Mouse (Mus musculus) embryo, embryonic 11 days (tissue): ENCODE measurements around the gene Pclo.
"Not testable (repeated sequence)": the region's sequence is repeated elsewhere in the genome, so short reads cannot be mapped to it uniquely, and the experiment has no call there.

Experiments used
- DNase-seq: peaks from one replicate; pipeline ENCODE4 v3.0.0-alpha.2; 2015

The Pclo gene

DNA sequence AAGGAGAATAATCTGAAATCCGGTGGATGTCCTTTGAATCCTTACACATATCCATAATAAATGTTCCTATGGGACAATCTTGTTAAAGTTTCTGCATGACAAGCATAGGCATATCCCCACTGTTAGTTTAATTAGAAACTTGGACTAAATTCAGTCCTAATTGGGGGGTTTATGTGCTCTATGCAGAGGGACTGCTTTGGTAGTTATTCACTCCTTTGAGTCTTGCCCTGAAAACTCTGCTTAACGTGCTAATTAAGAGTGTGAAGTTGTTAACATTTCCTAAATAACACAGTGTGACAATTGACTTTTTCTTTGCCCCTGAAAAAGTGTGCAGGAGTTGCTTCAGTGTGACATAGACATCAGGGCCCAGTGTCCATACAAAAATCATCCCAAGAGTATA, 177.3 kb downstream of the Pclo start:
- no peak for DNase-seq

DNA sequence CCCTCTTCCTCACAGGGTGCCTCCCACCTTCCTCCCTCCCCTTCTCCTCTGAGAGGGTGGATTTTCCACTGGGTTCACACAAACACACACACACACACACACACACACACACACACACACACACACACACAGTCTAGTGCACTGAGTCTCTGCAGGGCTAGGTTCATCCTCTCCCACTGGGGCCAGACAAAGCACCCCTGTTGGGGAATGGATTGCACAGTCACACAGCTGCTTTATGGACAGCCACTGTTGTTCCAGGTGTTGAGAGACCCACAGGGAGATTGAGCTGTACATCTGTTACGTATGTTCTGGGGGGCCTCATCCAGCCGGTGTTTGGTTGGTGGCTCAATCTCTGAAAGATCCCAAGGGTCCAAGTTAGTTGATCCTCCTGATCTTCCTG, 182.0 kb downstream of the Pclo start:
- DNase-seq, result no peak

DNA sequence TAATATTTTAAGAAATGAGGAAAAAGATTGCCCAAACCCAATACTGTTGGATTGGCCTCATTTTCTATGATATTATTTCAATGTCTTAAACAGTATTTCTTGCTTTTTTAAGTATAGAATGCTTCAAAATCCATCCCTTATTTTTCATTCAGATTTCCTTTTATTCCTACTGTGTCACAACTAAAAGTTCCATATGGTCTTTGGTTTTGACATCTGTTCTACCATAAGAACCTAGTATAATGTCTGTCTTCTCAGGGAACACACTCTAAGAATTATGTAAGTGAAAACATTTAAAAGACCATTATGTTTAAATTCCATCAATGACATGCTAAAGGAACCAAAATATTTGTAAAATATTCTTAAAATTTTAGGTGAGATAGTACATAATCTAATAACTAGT, 186.2 kb downstream of the Pclo start:
- DNase-seq, result no peak

DNA sequence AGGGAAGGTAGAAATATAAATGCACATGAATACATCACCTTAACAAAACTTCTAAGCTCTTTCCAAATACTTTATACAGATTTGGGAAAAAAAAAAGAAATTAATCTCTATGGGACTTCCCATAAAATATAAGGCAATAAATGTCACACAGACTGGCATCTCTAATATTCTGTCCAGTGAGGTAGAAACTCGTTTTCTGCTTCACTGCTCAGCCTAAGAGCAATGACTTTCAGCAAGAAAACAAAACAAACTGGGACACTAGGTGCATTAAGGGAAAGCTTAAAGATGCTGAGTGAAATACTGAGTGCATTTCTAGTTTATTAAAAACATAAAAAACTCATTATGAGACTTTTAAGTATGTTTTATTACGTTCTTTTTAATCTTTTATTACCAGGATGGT, 190.7 kb downstream of the Pclo start:
- DNase-seq, result no peak

DNA sequence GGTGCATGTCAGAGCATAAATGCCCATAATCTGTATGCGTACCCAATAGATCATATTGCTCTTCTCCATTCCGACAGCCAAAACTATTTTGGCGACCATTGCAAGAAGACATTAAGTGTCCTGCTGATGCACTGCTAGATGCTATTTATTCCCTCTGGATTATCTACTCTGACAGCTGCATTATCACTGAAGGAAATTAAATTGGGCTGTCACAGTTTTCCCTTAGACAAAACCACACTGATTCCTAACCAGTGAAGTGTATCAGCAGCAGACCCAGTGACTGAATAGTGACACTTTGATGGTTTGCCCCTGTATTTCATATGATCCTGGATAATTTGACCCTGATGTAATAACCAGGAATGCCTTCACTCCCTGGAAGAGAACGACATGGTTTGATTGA, 192.6 kb downstream of the Pclo start:
- no peak for DNase-seq

DNA sequence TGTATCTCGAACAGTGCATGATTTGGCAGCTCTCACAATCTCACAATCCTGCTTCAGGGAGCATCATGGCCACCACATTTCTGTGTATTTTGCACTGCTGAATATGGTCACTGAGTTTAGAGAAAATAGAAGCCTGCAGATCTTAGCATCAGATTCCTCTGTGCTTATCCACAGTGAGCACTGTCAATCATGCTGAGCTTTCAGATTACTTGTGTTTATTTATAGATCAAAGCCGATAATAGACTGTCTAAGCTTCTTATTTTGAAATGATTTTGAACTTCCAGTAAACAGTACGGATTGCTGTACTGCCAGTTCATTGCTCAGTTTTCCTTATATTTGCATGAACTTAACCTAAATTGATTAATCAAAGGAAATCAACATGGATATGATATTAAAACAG, 208.9 kb downstream of the Pclo start:
- DNase-seq, result no peak

DNA sequence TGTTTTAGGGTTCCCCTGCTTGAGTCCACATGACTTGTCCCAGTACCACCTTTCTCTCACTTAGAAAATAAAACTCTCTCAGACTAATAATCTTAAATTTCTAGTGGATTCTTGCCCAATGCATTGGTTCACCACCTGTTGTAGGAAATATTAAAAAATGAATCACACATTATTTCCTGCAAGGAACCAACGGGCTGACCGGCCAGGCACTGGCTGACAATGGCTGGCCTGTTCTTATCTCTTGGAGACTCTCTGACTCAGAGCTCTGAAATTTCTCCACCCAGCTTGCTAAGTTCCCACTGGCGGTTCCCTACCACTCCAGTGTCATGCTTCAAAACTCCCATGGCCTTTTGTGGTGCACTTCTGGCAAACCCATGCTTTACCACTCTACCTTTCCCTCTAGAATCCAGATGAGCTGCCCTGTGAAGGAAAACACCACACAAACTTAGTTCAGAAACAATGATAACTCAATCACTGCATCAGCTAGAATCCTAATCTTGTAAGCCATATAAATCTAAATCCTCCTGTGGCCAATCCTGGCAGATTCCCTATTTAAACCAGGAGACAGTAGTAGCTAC, 214.0 kb downstream of the Pclo start:
- no peak for DNase-seq

DNA sequence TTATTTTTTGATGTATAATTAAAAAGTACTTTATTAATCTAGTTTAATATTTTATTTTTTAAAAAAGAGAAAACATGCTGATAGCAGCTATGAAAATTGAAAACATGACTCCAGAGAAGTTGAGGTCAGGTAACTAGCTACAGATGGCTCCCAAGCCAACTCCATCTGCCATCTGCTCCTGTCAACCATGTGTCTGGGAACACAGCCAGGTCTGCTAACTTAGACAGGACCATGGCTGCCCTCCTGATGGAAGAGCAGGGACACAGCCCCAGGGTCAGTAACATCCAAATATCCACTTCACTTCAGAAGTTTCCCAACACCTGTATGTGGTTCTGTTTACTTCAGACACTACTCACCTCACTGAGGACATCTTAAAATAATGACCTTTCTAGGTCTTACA, 236.2 kb downstream of the Pclo start:
- no peak for DNase-seq

DNA sequence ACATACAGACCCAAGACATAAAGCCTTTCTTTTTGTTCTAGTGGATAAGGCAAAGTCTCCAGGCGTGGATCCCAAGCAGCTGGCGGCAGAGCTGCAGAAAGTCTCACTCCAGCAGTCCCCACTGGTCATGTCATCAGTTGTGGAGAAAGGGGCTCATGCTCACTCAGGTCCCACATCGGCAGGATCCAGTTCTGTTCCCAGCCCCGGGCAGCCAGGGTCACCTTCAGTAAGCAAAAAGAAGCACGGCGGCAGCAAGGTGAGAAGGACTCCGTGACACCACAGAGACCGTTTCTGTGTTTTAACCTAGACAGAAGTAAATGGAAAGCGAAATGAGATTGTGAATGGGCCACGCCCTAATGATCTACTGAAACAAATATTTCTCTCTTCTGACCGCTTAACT, 252.0 kb downstream of the Pclo start:
- DNase-seq, result no peak

DNA sequence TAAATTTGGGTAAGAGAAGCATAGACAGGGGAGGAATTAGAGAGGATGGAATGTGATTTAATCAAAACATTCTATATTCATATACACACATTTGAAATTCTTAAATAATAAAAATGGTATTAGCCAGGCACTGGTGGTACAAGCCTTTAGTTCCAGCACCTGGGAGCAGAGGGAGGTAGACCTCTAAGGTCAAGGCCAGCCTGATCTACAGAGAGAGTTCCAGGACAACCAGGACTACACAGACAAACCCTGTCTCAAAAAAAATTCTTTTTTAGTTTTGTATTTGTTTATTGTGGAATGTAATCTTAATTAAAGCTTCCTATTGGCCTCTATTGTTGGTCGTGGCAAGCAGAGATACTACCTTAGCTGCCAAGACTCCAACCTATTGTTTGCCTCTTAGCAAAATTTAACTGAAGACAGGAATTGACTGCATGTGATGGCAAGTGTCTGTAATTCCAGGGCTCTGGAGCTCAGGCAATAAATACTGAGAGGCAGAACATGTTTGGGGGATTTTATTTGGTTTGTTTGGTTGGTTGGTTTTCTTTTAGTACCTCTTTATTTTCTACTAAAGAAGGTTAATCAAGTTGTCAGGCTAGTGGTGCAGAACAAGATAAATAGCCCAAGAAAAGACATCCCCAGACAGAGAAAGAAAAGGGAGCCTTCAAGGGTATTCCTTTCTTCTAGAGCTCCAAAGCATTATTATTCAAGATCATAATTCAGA, 267.8 kb downstream of the Pclo start:
- DNase-seq, result no peak

DNA sequence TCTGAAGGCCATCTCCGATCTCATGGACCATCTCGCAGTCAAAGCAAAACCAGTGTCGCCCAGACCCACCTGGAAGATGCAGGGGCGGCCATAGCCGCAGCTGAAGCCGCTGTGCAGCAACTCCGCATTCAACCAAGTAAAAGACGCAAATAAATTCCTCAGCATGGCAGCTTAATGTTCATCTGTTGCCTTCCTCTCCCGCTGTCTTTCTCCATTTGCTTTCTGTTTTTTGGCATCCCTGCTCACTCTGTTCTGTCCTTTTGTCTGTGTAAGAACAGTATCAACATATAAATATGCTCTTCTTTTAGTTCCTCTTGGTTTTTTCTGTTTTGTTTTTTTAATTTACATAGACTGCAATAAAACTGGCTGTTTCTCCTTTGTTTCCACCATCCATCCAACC, 279.2 kb downstream of the Pclo start:
- no peak for DNase-seq

DNA sequence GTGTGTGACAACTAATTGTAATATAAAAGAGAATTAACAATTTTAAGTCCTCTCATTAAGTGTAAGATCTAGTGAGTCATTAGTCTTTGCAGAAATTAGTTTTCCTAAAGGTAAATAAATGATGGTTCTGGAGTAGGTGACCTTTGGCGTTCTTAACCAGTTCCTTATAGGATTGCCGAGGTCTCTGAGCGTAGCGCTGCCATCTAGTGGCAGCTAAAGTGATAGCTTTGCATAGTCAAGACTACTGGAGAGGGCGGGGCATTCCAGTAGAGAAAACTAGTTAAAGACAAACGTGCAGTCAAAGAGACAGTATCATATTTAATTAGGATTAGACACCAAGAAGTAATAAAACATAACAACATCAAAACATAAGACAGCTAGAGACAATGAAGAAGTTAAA, 292.4 kb downstream of the Pclo start:
- peak; percentile 85 for DNase-seq

DNA sequence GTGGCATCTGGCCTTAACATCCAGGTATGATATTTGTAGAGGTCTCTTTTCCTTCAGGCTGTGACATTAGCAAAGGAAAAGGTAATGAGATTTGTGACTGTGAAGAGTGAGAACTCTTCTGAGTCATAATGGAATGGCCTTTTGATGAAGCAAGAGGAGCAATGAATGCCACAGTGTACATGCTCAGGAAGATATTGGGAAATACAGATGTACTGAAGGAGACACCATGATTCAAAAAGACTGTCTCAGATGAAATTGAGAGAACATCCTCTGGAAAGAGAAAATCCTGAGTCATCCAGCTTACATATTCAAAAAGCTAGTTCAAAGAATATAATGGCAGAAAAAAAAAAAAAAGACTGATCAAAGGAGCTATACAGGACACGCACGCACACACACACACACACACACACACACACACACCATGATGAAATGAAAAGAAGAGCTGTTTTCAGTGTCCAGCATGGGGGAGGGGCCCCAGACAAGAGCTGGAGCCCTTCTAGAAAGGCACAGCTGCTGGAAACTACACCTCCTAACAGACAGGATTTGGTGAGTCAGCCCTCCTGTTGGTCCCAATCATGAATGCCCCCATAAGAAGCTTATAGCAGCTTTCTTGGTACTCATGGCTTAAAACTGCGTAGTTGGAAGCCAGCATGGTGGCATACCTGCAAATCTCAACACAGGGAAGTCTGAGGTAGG, 318.6 kb downstream of the Pclo start:
- peak; percentile 17 for DNase-seq

DNA sequence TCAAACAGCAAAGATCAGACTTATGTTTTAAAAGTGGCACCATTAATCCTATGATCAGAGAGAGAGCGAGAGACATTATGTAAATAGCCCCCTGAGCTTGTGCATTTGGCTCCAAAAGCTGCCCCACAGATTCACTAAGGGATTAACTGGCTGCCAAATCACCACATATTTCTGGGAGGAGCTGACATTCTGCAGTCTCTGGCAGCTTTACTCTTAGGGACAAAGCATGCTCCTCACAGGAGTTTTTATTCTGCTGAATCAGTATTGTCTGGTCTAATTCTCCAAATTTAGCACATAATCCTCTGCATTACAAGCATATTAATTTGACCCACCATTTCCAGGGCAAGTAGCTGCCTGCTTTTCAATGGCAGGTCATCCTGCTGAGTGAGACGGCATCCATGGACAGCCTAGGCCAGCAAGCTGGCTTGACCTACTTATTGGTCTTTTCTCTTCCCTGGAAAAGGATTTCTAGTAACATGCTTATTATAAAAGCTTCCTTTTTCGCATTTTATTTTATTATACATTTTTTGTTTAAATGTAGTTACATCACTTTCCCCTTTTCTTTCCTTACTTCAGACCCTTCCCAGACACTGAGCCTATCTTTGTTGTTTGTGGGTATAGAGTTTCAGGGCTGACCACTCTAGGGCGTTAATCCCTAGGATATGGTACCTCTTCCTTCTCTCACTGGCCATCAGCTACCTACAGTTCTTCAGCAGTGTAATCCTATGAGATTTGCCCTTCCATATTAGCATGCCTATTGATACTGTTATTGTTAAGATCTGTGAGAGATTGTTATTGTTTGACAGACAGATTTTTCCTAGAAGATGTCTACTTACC, 319.7 kb downstream of the Pclo start:
- DNase-seq, result no peak

DNA sequence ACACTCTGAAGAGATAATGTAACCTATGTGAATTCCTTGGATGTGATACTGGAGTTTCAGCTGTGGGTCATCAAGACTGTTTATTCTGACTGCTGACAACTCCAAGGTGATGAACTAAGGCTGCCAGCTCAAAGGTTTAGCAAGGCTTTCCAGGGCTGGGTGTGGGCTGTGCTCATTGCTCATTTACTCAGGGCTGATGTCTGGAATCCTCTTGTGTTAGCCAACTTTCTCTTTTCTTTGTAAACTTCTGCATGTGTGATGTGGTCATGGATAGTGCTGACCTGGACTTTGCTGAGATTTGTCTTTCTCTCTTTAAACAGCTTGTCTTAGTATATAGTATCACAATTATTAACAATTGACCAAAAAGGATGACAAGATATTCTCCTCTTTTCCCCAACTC, 338.9 kb downstream of the Pclo start:
- no peak for DNase-seq

DNA sequence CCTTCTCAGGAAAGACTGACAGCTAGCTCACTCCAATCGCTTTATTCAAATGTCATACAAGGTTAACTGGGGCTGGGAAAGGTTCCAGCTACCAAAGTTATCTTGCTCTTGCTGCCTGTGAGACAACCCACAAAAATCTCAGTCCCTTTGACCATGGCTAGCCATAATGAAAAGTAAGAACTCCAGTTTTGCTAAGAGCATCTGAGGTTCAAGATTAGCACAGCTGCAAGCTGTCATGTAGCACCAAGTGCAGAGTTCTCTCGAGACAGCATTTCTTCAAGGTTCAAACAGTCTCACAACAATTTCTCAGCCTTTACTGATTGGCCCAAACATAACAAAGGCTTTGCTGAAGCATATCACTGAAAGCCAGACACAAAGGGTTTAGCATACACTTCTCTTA, 370.6 kb downstream of the Pclo start:
- DNase-seq, result not testable (repeated sequence)

DNA sequence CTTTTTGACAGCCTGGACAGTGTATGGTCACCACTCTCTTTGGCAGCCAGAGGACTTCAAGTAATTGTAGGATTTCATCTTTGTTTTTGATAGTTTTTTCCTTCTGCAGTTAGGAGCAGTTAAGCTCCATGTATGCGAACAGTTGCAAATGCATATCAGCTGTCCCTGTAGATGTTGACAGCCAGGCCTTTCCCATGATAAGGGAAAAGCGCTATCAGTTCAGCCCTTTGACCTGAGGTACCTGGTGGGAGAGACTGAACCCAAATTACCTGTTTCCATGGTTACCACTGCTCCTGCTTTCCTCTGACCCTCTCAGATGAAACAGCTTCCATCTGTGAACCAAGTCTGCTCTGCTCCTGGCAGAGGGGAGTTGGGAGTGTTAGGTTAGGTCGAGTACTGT, 377.5 kb downstream of the Pclo start:
- DNase-seq, result no peak

DNA sequence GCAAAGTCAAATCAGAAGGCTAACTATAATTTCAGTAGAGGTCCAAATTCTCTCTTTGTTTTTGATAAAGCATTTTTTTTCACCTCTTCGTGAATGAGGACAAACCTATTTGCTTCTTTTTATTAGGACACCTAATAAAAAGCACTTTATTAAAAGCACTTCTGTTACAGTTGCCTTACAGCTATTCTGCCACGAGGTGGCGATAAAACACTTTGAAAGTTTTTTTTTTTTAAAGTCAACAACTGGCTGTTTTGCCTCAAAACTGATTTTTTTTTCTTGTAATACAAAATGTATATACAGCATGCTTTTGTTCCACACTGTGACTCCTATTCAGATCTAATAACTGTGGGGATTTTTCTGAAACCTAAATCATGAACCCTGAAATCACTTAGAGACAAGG, 388.8 kb downstream of the Pclo start:
- not testable (repeated sequence) for DNase-seq
